Mouse (Mus musculus) intestine, embryonic 16.5 days (tissue): Measurements from ENCODE around the gene Nsun7. TPM values are rescaled to one million over a fixed set of nuclear protein-coding genes. Genes with fewer than 3 reads are reported as not detected.
"Not testable (repeated sequence)": the region's sequence is repeated elsewhere in the genome, so short reads cannot be mapped to it uniquely, and the experiment has no call there.

ENCODE experiments used
- ATAC-seq: fragments of 200-750 bp; cut with Nextera tagmentation; 2 replicates; pipeline ENCODE4 v1.8.0; 2017; ENCODE audit warnings: moderate TSS enrichment, moderate library complexity
- H3K27ac ChIP-seq: fragments of 300-500 bp; sonication (generic); 2 replicates; pipeline ENCODE4 v1.5.1; 2014; ENCODE audit warnings: mild to moderate bottlenecking, low read length
- H3K27me3 ChIP-seq: fragments of 300-500 bp; sonication (generic); replicated peaks from 2 replicates; pipeline ENCODE4 v1.6.1; 2014; ENCODE audit warnings: low read length, control low read depth, mixed read lengths; ENCODE audit not compliant: control insufficient read depth, insufficient read depth
- H3K36me3 ChIP-seq: fragments of 300-500 bp; sonication (generic); 2 replicates; pipeline ENCODE4 v1.6.1; 2014; ENCODE audit warnings: low read length, control low read depth; ENCODE audit not compliant: control insufficient read depth, insufficient read depth
- H3K4me1 ChIP-seq: fragments of 300-500 bp; sonication (generic); 2 replicates; pipeline ENCODE4 v1.6.1; 2014; ENCODE audit warnings: low read length, control low read depth, mixed read lengths; ENCODE audit not compliant: control insufficient read depth, insufficient read depth
- H3K4me2 ChIP-seq: fragments of 300-500 bp; sonication (generic); 2 replicates; pipeline ENCODE4 v1.6.1; 2014; ENCODE audit warnings: low read depth, low read length, control low read depth
- H3K4me3 ChIP-seq: fragments of 300-500 bp; sonication (generic); 2 replicates; pipeline ENCODE4 v1.5.1; 2014; ENCODE audit warnings: mild to moderate bottlenecking, low read length
- H3K9ac ChIP-seq: fragments of 300-500 bp; sonication (generic); 2 replicates; pipeline ENCODE4 v1.6.1; 2014; ENCODE audit warnings: low read depth, low read length
- H3K9me3 ChIP-seq: fragments of 300-500 bp; sonication (generic); 2 replicates; pipeline ENCODE4 v1.6.1; 2016; ENCODE audit warnings: low read length, control low read depth; ENCODE audit not compliant: control insufficient read depth
- WGBS: fragments of 180-500 bp; shearing (Covaris S2); extraction: QIAGEN DNeasy Blood & Tissue Kit; methylation state at CpG from one replicate; pipeline ENCODE4 v1.1.7; 2014; 5-methylcytosine and 5-hydroxymethylcytosine counted together
- polyA plus RNA-seq: library from polyadenylated mRNA; unstranded; fragments of >200 nt; fragmentation: Nextera tagmentation; extraction: Ambion mirVana; gene quantifications from 2 replicates; pipeline ENCODE4 v1.2.1, GENCODE M21; 2015

The Nsun7 gene
- polyA plus RNA-seq, 1 experiment from 2014 or later: 0.17 TPM

DNA sequence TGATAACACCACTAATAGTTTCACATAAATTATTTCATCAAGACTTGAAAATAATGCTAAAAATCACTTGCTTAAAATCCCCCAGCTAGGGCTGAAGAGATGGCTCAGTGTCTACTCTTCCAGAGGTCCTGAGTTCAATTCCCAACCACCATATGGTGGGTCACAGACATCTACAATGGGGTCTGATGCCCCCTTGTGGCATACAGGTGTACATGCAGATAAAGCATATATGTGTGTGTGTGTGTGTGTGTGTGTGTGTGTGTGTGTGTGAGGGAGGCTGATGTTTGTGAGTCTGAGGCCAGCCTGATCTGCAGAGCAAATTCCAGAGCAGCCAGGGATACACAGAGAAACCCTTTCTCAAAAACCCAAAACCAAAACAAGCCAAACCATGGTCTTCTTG is 17.8 kb upstream of the Nsun7 start:
- H3K4me1 ChIP-seq: no peaks in the 10 kb centered on the region
- no peaks in the 10 kb centered on the region for H3K36me3 ChIP-seq
- no peaks in the 10 kb centered on the region for H3K27me3 ChIP-seq
- no peak overlapping the region for H3K27ac ChIP-seq
- ATAC-seq: no peak
- H3K9me3 ChIP-seq: no peaks in the 10 kb centered on the region
- H3K4me2 ChIP-seq: no peak overlapping the region
- H3K4me3 ChIP-seq: no peak overlapping the region
- no peak overlapping the region for H3K9ac ChIP-seq

- peak; percentile 56; the same call in 1 of the 2 replicates for ATAC-seq
- no peaks in the 10 kb centered on the region for H3K4me1 ChIP-seq
- H3K27me3 ChIP-seq: no peaks in the 10 kb centered on the region
- no peaks in the 10 kb centered on the region for H3K36me3 ChIP-seq
- no peak overlapping the region for H3K9ac ChIP-seq
- no peak overlapping the region for H3K4me3 ChIP-seq
- H3K9me3 ChIP-seq: no peaks in the 10 kb centered on the region
- WGBS: 74% methylated on average over 9 of the region's 9 CpGs
- no peak overlapping the region for H3K4me2 ChIP-seq
- H3K27ac ChIP-seq: no peak overlapping the region
Observed at GRCm38 (mm10) chr5:66243467-66243866, 16.2 kb upstream of the Nsun7 start.

- no peak overlapping the region for H3K27ac ChIP-seq
- H3K36me3 ChIP-seq: no peaks in the 10 kb centered on the region
- no peak overlapping the region for H3K4me2 ChIP-seq
- 63% methylated on average over 6 of the region's 6 CpGs for WGBS
- no peaks in the 10 kb centered on the region for H3K27me3 ChIP-seq
- ATAC-seq: no peak
- no peaks in the 10 kb centered on the region for H3K4me1 ChIP-seq
- H3K4me3 ChIP-seq: no peak overlapping the region
- H3K9me3 ChIP-seq: no peaks in the 10 kb centered on the region
- H3K9ac ChIP-seq: no peak overlapping the region
Observed at GRCm38 (mm10) chr5:66244043-66244660, 15.5 kb upstream of the Nsun7 start.

- no peaks in the 10 kb centered on the region for H3K27me3 ChIP-seq
- no peak for ATAC-seq
- WGBS: 59% methylated on average over 9 of the region's 10 CpGs
Observed at GRCm38 (mm10) chr5:66245958-66246497, 13.7 kb upstream of the Nsun7 start.

GRCm38 (mm10) chr5:66253219-66253618 is 6.5 kb upstream of the Nsun7 start:
- ATAC-seq: no peak
- no peaks in the 10 kb centered on the region for H3K27me3 ChIP-seq
- no peaks in the 10 kb centered on the region for H3K4me1 ChIP-seq
- 61% methylated on average over 5 of the region's 5 CpGs for WGBS
- H3K9me3 ChIP-seq: no peaks in the 10 kb centered on the region
- H3K4me2 ChIP-seq: no peak overlapping the region
- H3K9ac ChIP-seq: no peak overlapping the region
- H3K36me3 ChIP-seq: no peaks in the 10 kb centered on the region
- no peak overlapping the region for H3K27ac ChIP-seq
- no peak overlapping the region for H3K4me3 ChIP-seq

More at GRCm38 (mm10) chr5:66245958-66246497, 13.7 kb upstream of the Nsun7 start:
- H3K4me3 ChIP-seq: no peak overlapping the region
- no peak overlapping the region for H3K27ac ChIP-seq
- H3K9me3 ChIP-seq: no peaks in the 10 kb centered on the region
- no peaks in the 10 kb centered on the region for H3K36me3 ChIP-seq
- H3K9ac ChIP-seq: no peak overlapping the region
- no peak overlapping the region for H3K4me2 ChIP-seq
- no peaks in the 10 kb centered on the region for H3K4me1 ChIP-seq

DNA sequence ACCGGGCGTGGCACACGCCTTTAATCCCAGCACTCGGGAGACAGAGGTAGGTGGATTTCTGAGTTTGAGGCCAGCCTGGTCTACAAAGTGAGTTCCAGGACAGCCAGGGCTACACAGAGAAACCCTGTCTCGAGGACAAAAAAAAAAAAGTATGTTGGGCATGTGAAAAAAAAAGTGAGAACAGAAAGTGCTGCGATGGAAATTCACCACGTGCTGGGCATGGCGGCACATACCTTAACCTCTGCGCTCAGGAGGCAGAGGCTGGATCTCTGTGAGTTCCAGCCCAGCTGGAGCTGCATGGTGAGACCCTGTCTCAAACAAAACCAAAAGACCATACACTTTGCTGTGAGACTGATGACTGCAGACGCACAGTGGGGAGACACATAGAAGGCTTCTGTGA is 4.7 kb upstream of the Nsun7 start:
- H3K4me1 ChIP-seq: no peaks in the 10 kb centered on the region
- no peak overlapping the region for H3K4me3 ChIP-seq
- H3K9me3 ChIP-seq: no peaks in the 10 kb centered on the region
- H3K9ac ChIP-seq: no peak overlapping the region
- H3K36me3 ChIP-seq: no peaks in the 10 kb centered on the region
- H3K27me3 ChIP-seq: no peaks in the 10 kb centered on the region
- WGBS: 84% methylated on average over 10 of the region's 10 CpGs
- ATAC-seq: no peak
- H3K4me2 ChIP-seq: no peak overlapping the region
- no peak overlapping the region for H3K27ac ChIP-seq

DNA sequence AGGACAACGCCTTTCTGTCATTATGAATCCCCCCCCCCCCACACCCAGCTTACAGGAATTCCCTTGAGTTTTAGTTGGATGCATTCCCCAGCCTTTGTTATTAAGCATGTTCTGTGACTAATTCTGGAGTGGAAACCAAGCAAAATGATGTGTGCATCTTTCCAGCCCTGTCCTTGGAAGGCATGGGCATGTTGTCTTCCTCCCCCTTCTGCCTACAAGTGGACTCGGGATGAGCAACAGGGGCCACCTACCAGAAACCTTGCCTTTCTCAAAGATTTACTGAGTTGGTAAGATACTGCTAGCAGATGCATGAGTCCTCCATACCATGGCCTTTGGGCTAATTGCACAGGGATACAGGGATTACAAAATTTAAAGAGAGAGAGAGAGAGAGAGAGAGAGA is 697 bp upstream of the Nsun7 start:
- Histone ChIP-seq H3K27me3 (no peaks in the 10 kb centered on the region; the same call in 1 of the 2 replicates), H3K4me2 (no peak overlapping the region), H3K36me3 (no peaks in the 10 kb centered on the region), H3K4me3 (no peak overlapping the region), H3K27ac (no peak overlapping the region), H3K9ac (no peak overlapping the region), H3K9me3 (no peaks in the 10 kb centered on the region), H3K4me1 (no peaks in the 10 kb centered on the region)
- ATAC-seq: no peak
- 71% methylated on average over 2 of the region's 2 CpGs for WGBS

- not testable (repeated sequence) for H3K27me3 ChIP-seq, H3K9me3 ChIP-seq, H3K36me3 ChIP-seq, ATAC-seq, H3K27ac ChIP-seq, H3K4me1 ChIP-seq
- WGBS: 6% methylated on average over 5 of the region's 5 CpGs
- Histone ChIP-seq H3K4me3 (peak overlapping the region; percentile 58), H3K4me2 (peak overlapping the region; percentile 90), H3K9ac (peak overlapping the region; percentile 72; the same call in 1 of the 2 replicates)
Observed at GRCm38 (mm10) chr5:66259431-66259755, 304 bp upstream of the Nsun7 start.

GRCm38 (mm10) chr5:66262475-66262874 is 2.8 kb downstream of the Nsun7 start:
- WGBS: 94% methylated on average over 2 of the region's 2 CpGs
- H3K9ac ChIP-seq: no peak overlapping the region
- no peak overlapping the region for H3K27ac ChIP-seq
- H3K36me3 ChIP-seq: no peaks in the 10 kb centered on the region
- no peak overlapping the region for H3K4me3 ChIP-seq
- H3K9me3 ChIP-seq: no peaks in the 10 kb centered on the region
- H3K27me3 ChIP-seq: no peaks in the 10 kb centered on the region; the same call in 1 of the 2 replicates
- H3K4me1 ChIP-seq: no peaks in the 10 kb centered on the region
- no peak overlapping the region for H3K4me2 ChIP-seq
- ATAC-seq: no peak

DNA sequence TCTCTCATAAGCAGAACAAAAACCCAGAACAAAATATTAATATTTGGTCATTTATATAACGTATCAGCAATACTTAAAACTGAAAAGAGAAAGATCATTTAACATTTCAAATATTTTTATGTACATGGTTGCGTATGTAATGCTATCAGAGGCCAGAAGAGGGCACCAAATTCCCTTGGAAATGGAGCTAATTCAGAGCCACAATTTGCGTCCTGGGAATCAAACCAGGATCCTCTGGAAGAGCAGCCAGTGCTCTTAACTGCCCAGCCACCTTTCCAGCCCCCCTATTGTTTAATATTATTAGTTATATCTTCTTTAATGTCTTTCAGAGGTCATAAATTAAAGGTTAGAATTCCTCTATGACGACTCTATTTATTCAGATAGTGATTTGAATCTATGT is 3.7 kb downstream of the Nsun7 start:
- no peak overlapping the region for H3K9ac ChIP-seq
- H3K27me3 ChIP-seq: no peaks in the 10 kb centered on the region; the same call in 1 of the 2 replicates
- H3K27ac ChIP-seq: no peak overlapping the region
- ATAC-seq: no peak
- H3K36me3 ChIP-seq: no peaks in the 10 kb centered on the region
- no peaks in the 10 kb centered on the region for H3K4me1 ChIP-seq
- H3K9me3 ChIP-seq: no peaks in the 10 kb centered on the region
- no peak overlapping the region for H3K4me3 ChIP-seq
- H3K4me2 ChIP-seq: no peak overlapping the region
- 42% methylated on average over 4 of the region's 4 CpGs for WGBS
